Mouse (Mus musculus): ENCODE results near the gene Cd69.

Gene Cd69

GRCm38 (mm10) chr6:129275220-129275619 is at the start of gene Cd69:
TSS of gene Cd69 (minus strand) at chr6:129275436.
- DNase-seq (ENCODE audit: low read depth, low spot score) = no peak

- no peak for DNase-seq (ENCODE audit: low read depth, low spot score)
These were observed 44.1 kb upstream of the Cd69 start for GRCm38 (mm10) chr6:129319331-129319730.

GRCm38 (mm10) chr6:129318395-129318794 is 43.2 kb upstream of the Cd69 start:
- no peak for DNase-seq (ENCODE audit: low read depth, low spot score)

GRCm38 (mm10) chr6:129316463-129316862 is 41.2 kb upstream of the Cd69 start:
- DNase-seq (ENCODE audit: low read depth, low spot score) = no peak

GRCm38 (mm10) chr6:129315698-129316097 is 40.5 kb upstream of the Cd69 start:
- no peak for DNase-seq (ENCODE audit: low read depth, low spot score)

GRCm38 (mm10) chr6:129314655-129315168 is 39.5 kb upstream of the Cd69 start:
- no peak for DNase-seq (ENCODE audit: low read depth, low spot score)

- no peak for DNase-seq (ENCODE audit: low read depth, low spot score)
These were observed 37.3 kb upstream of the Cd69 start for GRCm38 (mm10) chr6:129312499-129312898.

- no peak for DNase-seq (ENCODE audit: low read depth, low spot score)
These were observed 28.9 kb upstream of the Cd69 start for GRCm38 (mm10) chr6:129304180-129304579.

- DNase-seq (ENCODE audit: low read depth, low spot score) = no peak
These were observed 13.5 kb upstream of the Cd69 start for GRCm38 (mm10) chr6:129288708-129289107.

- no peak for DNase-seq (ENCODE audit: low read depth, low spot score)
These were observed 9.3 kb upstream of the Cd69 start for GRCm38 (mm10) chr6:129284384-129285104.

GRCm38 (mm10) chr6:129283271-129283670 is 8.0 kb upstream of the Cd69 start:
- no peak for DNase-seq (ENCODE audit: low read depth, low spot score)

GRCm38 (mm10) chr6:129276483-129276882 is 1.2 kb upstream of the Cd69 start:
- DNase-seq (ENCODE audit: low read depth, low spot score) = no peak

- no peak for DNase-seq (ENCODE audit: low read depth, low spot score)
These were observed 478 bp upstream of the Cd69 start for GRCm38 (mm10) chr6:129275624-129276203.

- DNase-seq (ENCODE audit: low read depth, low spot score) = no peak
These were observed 760 bp downstream of the Cd69 start for GRCm38 (mm10) chr6:129274476-129274875.

GRCm38 (mm10) chr6:129273662-129274061 is 1.6 kb downstream of the Cd69 start:
- DNase-seq (ENCODE audit: low read depth, low spot score) = no peak

- DNase-seq (ENCODE audit: low read depth, low spot score) = no peak
These were observed 8.7 kb downstream of the Cd69 start for GRCm38 (mm10) chr6:129266438-129267022.

GRCm38 (mm10) chr6:129265821-129266220 is 9.4 kb downstream of the Cd69 start:
- DNase-seq (ENCODE audit: low read depth, low spot score) = no peak

- no peak for DNase-seq (ENCODE audit: low read depth, low spot score)
These were observed 14.3 kb downstream of the Cd69 start for GRCm38 (mm10) chr6:129260940-129261339.

- DNase-seq (ENCODE audit: low read depth, low spot score) = no peak
These were observed 15.2 kb downstream of the Cd69 start for GRCm38 (mm10) chr6:129260034-129260433.

GRCm38 (mm10) chr6:129256018-129256417 is 19.2 kb downstream of the Cd69 start:
- no peak for DNase-seq (ENCODE audit: low read depth, low spot score)

- peak; percentile 32 for DNase-seq (ENCODE audit: low read depth, low spot score)
These were observed 20.2 kb downstream of the Cd69 start for GRCm38 (mm10) chr6:129254949-129255602.

GRCm38 (mm10) chr6:129254314-129254713 is 20.9 kb downstream of the Cd69 start:
- no peak for DNase-seq (ENCODE audit: low read depth, low spot score)

All from embryo, embryonic 11.5 days (tissue).